Mouse (Mus musculus): Measurements from ENCODE around the gene Fggy.

Fggy gene

DNA sequence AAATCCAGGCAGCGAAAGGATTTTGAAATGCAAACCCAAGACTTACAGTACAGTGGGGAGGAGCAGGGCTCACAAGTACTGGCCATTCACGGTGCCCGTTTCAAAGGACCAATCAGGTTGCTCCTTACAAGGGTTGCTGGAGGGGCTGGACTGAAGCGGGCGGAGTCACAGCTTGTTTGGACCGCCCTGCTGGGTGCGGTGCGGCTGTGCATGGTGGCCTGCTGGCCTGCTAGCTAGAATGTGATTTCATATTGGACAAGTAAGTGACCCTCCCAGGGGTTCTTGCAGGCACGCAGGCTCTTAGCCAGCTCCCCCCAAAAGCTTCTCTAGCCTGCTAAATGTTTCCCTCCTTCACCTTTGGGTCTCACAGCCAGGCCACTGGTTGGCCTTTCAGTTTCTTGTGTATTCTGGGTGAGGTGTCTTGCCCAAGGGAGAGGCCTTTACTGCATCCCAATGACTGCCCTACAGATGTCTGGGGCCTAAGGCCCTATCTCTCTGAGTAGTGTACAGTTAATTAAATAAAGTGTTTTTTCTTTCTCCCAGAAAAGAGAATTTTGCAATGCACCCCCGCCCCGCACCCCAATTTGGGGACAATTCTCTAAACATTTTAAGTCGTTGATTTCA, at the start of gene Fggy:
Fggy (plus strand) TSS at position 175 of the 624 bp plus-strand sequence.
- DNase-seq (ENCODE audit: extremely low read depth, insufficient read length, low spot score) = peak; percentile 90

GRCm38 (mm10) chr4:95507946-95508311, 49.4 kb upstream of the Fggy start:
- DNase-seq (ENCODE audit: extremely low read depth, insufficient read length, low spot score) = no peak

DNA sequence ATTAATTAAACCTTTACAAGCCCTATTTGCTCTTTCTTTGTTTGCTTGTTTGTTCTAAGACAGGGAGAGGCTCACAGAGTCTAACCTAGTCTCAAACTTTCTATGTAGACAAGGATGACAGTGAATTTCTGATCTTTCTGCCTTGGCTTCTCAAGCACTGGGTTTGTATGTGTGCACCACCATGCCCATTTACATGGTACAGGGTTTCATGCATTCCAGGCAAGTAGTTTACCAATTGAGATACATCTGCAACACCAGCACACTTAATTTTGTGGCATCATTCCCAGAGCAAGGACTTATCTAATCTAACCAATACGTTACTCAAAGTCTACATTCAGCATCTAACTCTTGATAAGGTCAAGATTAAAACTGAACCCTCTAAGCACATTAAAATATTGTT, 38.9 kb upstream of the Fggy start:
- DNase-seq (ENCODE audit: extremely low read depth, insufficient read length, low spot score) = no peak

- DNase-seq (ENCODE audit: extremely low read depth, insufficient read length, low spot score) = no peak
Observed at GRCm38 (mm10) chr4:95519975-95520642, 37.2 kb upstream of the Fggy start.

- DNase-seq (ENCODE audit: extremely low read depth, insufficient read length, low spot score) = no peak
Observed at GRCm38 (mm10) chr4:95520643-95521032, 36.7 kb upstream of the Fggy start.

DNA sequence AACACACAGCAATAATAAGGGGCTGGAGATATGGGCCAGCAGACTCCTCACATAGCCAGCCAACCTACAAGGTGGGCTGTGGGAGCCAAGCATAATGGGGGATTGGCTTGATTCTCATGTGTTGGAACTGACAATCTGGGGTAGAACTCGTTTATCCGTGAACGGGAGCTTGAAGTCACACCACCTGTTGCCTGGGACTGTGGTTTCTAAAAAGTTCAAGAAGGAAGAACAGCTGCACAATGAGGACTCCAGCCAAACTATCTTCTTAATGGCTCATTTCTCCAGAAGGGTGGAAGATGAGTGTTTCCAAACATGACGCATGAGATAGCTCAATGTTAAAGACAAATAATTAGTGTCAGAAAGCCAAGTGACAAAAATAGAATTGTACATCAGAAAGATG, 30.7 kb upstream of the Fggy start:
- no peak for DNase-seq (ENCODE audit: extremely low read depth, insufficient read length, low spot score)

DNA sequence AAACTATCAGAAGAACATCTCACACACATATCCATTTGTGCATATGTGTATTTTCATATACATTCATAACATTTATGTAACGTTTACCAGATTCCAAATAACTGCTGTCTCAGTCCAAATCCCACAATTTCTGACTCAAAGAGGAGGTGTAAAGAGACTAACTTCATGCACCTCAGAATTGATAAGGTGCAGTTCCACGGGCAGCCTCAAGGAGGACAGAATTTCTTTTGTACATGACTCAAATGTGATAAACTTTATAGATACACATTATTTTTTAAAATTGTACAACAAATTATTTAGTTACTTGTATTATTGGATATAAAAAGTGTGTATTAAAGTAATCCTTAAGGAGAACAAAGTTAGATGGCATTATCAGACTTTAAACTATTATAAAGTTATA, 26.6 kb upstream of the Fggy start:
- no peak for DNase-seq (ENCODE audit: extremely low read depth, insufficient read length, low spot score)

DNA sequence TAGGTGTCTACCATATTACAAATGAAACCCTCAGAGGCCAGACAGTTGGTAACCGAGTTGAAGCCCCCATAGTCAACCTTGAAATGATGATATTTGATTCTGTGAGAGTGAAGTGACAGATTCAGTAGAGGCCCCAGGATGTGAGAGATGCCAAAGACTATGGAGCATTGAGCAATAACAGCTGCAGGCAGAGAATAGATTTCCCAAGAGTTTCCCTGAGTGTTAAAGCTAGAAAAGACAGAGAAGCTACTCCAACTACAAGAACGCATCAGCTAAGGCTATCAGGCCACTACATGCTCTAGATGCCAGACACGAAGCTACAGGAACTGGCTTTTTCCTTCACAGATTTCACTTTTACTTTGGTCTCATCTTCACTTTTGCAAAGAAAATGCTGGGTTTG, 23.4 kb upstream of the Fggy start:
- no peak for DNase-seq (ENCODE audit: extremely low read depth, insufficient read length, low spot score)

DNA sequence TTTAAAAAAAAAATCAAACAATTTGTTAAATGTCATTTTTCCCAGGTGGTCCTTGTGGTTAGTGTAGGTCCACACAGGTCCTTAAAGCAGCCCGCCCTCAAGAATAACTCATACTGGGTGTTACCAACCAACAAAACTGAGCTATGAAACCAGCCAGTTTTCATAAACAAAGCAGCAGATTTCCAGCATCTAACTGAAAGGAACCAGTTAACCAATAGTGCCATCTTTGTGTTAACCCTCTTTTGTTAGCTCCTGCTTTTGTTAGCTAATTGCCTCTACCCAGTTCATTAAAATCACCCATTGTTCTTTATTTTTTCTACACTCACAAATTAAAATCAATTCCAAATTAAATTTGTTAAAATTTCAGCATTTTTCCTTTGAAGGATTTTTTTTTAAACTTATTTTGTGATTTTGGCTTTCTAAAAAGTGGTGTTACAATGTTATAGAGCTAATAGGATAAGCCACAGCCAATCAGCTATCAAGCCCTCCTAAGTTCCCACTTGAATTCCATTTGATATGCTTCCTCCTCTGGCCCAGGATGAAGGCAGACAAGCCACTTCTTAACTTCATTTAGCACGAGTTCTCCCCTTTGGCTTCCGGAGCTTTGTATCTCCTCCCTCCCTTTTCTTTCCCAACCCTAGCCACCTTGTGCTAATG, 15.8 kb upstream of the Fggy start:
- no peak for DNase-seq (ENCODE audit: extremely low read depth, insufficient read length, low spot score)

GRCm38 (mm10) chr4:95542039-95542790, 15.1 kb upstream of the Fggy start:
- DNase-seq (ENCODE audit: extremely low read depth, insufficient read length, low spot score) = no peak

DNA sequence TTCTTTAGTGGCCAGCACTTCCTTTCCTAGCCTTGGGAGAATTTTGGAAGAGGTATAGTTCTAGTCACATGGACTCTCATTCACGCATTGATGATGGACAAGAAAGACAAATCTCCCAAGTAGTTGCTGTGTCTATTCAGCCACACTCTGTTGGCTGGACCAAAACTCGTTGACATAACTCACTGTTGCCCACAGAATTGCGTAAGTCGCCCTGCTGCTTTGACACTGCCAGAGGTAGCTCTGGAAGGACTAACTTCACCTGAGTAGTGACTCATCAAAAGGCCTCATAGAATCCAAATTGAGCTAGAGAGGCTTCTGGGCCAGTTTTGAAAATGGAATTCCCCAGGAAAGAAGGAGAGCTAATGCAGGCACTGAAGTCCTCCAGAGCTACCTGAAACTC, 13.8 kb upstream of the Fggy start:
- peak; percentile 8 for DNase-seq (ENCODE audit: extremely low read depth, insufficient read length, low spot score)

DNA sequence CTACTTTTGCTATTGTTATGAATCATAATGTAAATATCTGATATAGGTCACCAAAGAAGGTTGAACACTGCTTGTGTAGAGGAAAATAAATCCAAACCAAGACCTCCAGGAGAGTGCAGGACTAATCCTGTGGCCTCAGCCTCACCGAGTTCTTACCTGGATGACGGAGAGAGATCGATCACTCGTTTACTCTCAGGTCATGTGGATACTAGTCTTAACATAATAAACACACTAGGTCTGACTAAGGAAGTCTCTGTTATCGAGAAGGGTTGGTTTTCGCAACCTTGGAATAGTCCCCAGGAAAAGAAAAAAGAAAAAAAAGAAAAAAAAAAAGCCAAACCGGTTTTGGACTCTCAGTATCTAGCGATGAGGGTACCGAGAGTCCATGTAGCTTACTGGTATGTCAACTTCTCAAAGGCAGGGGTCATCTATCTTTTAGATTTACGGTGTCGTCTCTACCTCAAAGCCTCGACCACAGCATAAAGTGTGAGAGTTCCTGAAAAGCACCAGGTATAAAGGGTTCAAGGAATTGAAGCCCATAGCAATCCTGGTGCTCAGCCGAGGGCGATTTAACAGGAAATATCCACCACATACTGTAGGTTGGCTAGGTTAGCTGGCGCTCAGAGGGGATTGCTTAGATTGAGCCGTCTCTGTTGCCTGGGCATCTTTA, 509 bp upstream of the Fggy start:
- no peak for DNase-seq (ENCODE audit: extremely low read depth, insufficient read length, low spot score)

DNA sequence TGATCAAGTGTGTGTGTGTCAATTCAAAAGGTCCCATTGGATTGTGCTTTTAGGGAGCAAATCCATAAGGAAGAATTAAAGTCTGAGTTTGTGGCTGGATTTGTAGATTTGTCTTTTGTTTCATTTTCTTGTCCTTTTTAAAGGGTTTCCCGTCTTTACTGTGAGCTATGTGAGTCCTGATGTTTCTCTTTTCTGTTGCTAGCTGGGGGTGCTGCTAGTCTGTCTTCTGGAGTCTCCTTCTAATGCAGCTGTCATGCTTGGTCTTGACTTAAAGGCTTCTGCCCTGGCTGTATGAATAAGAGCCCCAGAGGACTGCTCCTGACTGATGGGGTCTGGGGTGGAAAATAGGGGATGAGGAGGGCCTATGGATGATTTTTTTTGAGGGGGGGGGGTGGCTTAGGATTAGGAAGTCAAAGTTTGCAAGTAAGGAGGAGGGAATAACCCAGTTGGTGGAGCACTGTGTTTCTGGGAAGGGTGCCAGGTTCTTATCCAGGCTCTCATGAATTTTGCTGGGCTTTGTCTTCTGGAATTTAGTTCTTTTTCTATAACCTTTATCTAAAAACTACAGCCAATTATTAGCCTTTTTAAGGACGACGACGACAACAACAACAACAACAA, 1.1 kb downstream of the Fggy start:
- DNase-seq (ENCODE audit: extremely low read depth, insufficient read length, low spot score) = peak; percentile 26

DNA sequence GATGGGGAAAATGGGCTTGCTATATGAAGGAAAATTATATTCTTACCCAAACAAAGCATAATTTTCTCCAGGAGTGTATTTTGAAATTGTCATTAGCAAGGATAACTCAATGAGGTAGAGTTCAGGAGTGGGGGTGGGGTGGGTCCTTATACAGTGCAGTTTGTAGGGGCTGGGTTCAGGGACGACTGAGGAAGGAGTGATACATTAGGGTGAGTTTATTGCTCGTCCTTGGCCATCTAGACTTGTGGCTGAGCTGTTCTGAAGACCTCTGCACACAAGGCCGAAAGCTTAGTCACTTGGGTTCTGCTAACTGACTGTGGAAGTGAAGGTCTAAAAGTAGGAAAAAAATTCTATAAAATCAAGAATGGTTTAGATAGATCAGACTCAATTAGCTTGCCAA, 14.3 kb downstream of the Fggy start:
- DNase-seq (ENCODE audit: extremely low read depth, insufficient read length, low spot score) = no peak

DNA sequence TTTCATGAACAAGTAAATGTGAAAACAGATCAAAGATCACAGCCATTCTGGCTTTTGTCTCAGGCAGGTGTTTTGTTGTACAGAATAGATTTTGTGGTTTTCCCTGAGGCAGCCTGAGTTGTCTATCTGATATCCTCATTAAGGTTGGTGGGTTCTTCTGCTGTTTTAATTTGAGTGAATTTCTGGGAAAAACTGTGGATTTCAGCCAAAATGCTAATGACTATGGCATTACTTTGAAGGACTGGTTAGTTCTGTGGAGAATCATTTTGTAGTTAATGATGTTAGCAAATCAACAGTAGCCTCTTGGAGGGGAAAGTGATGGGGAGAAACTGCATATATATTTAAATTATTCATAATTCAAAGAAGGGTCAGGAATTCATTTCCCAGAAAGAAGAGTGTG, 16.4 kb downstream of the Fggy start:
- no peak for DNase-seq (ENCODE audit: extremely low read depth, insufficient read length, low spot score)

DNA sequence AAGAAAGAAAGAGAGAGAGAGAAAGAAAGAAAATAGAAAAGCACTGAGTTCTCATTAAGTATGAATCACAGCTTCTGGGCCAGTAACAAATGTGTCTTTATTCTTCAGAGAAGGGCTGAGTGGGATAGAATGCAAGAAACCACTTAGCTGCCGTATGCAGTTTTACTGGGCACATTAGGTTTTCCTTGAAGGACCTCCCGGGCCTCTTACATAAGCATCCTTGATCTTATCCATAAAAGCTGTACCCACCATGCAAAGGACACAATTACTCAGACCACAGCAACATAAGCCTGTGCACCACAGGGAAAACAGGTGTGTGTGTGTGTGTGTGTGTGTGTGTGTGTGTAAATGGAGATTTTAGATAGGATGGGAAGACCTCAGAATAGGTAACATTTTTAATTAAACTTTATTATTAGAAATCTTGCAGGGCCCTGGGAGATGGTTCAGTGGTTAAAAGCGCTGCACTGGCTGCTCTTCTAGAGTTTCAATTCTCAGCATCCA, 18.2 kb downstream of the Fggy start:
- DNase-seq (ENCODE audit: extremely low read depth, insufficient read length, low spot score) = no peak

- no peak for DNase-seq (ENCODE audit: extremely low read depth, insufficient read length, low spot score)
Observed at GRCm38 (mm10) chr4:95579183-95579582, 21.9 kb downstream of the Fggy start.

DNA sequence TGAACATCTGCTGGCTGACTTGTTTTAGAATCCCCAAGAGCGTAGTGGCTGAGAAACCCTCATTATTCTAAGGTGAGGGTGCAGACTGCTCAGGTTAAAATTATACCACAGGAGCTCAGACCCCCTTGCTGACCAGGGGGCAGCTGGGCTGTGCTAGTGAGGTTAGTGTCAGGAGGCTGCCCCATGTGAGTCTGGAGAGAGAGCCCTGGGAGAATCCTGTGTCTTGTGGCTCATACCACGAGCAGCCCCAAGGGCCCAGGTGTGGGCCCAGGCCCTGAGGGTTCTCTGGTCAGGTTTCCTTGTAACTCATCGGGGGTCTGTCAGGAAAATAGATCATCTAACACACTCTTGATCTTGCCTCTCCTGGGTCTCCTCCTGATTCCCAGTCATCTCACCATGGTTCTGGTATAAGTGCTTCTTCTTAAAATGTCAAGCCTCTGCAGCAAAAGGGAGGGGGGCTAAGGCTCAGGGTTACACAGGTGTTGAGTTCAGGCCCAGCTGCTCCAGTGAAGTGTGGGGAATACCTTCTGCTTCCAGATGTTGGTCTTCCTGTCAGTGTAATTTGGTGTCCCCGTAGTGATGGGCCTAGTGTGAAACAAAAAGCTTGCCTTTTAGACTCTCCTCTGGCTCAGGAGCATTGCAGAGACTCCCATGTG, 26.9 kb downstream of the Fggy start:
- no peak for DNase-seq (ENCODE audit: extremely low read depth, insufficient read length, low spot score)

DNA sequence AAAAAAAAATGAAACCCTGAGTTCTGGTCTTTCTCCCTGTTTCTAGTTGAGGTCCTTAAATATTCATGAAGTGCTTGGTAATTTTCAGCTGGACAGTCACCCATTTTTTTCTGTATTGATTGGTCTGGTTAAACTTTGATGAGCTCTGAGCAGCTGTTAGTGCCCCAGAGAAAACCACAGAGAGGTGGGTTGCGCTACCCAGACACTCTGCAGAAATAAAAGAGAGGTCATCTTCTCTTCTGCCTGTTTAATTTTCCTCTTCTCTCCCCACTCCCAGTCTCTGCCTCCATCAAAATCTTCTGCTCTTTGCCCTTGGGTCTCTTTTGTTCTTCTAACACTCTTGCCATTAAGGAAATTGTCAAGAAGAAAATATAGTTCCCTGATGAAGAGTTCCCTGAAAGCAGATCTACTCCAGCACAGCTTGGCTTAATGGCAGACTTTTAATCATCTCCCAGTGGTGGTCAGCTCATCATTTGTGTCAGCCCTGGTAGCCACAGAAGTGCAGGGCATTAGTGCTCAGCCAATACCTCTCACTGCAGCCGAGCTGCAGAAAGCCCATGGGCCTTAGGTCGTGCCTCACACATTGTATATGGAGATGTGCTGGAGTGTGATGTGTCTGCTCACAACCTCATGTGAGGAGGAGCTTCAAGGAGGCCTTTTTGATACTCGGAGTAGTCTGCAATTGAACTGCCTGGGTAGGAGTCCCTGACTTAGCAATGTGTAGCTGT, 29.1 kb downstream of the Fggy start:
- no peak for DNase-seq (ENCODE audit: extremely low read depth, insufficient read length, low spot score)
